Mouse (Mus musculus) liver, embryonic 16.5 days (tissue): ENCODE measurements around the gene Thoc3. TPM values are rescaled to one million over a fixed set of nuclear protein-coding genes. Genes with fewer than 3 reads are reported as not detected.
"Not testable (repeated sequence)": the region's sequence is repeated elsewhere in the genome, so short reads cannot be mapped to it uniquely, and the experiment has no call there.

Experiments
- ATAC-seq: fragments of 200-750 bp; cut with Nextera tagmentation; 2 replicates; pipeline ENCODE4 v1.8.0; 2017; ENCODE audit warnings: low read depth, mild to moderate bottlenecking, moderate number of reproducible peaks, moderate library complexity
- H3K27ac ChIP-seq: fragments of 300-500 bp; sonication (generic); 2 replicates; pipeline ENCODE4 v1.5.1; 2014; ENCODE audit warnings: mild to moderate bottlenecking, low read length
- H3K27me3 ChIP-seq: fragments of 300-500 bp; sonication (generic); 2 replicates; pipeline ENCODE4 v1.6.1; 2014; ENCODE audit warnings: low read depth, low read length, mixed read lengths; ENCODE audit not compliant: control insufficient read depth, insufficient read depth
- H3K36me3 ChIP-seq: fragments of 300-500 bp; sonication (generic); 2 replicates; pipeline ENCODE4 v1.6.1; 2014; ENCODE audit warnings: mild to moderate bottlenecking; ENCODE audit not compliant: control insufficient read depth, insufficient read depth
- H3K4me1 ChIP-seq: fragments of 300-500 bp; sonication (generic); 2 replicates; pipeline ENCODE4 v1.6.1; 2014; ENCODE audit warnings: low read depth, low read length, mixed read lengths; ENCODE audit not compliant: control insufficient read depth
- H3K4me2 ChIP-seq: fragments of 300-500 bp; sonication (generic); 2 replicates; pipeline ENCODE4 v1.6.1; 2014; ENCODE audit warnings: low read depth, low read length, mixed read lengths
- H3K4me3 ChIP-seq: fragments of 300-500 bp; sonication (generic); 2 replicates; pipeline ENCODE4 v1.5.1; 2014; ENCODE audit warnings: low read depth, mild to moderate bottlenecking, low read length
- H3K9ac ChIP-seq: fragments of 300-500 bp; sonication (generic); 2 replicates; pipeline ENCODE4 v1.6.1; 2014; ENCODE audit warnings: low read depth, low read length
- H3K9me3 ChIP-seq: fragments of 300-500 bp; sonication (generic); replicated peaks from 2 replicates; pipeline ENCODE4 v1.6.1; 2016; ENCODE audit warnings: low read length; ENCODE audit not compliant: control insufficient read depth
- WGBS: fragments of 180-500 bp; shearing (Covaris S2); extraction: QIAGEN DNeasy Blood & Tissue Kit; methylation state at CpG from one replicate; pipeline ENCODE4 v1.1.7; 2014; ENCODE audit not compliant: insufficient replicate concordance; 5-methylcytosine and 5-hydroxymethylcytosine counted together
- polyA plus RNA-seq: library from polyadenylated mRNA; unstranded; fragments of >200 nt; fragmentation: Nextera tagmentation; extraction: Ambion mirVana; gene quantifications from 2 replicates; pipeline ENCODE4 v1.2.1, GENCODE M21; 2015

Gene Thoc3
- 33.4 and 37.6 TPM in 2 replicates for polyA plus RNA-seq

DNA sequence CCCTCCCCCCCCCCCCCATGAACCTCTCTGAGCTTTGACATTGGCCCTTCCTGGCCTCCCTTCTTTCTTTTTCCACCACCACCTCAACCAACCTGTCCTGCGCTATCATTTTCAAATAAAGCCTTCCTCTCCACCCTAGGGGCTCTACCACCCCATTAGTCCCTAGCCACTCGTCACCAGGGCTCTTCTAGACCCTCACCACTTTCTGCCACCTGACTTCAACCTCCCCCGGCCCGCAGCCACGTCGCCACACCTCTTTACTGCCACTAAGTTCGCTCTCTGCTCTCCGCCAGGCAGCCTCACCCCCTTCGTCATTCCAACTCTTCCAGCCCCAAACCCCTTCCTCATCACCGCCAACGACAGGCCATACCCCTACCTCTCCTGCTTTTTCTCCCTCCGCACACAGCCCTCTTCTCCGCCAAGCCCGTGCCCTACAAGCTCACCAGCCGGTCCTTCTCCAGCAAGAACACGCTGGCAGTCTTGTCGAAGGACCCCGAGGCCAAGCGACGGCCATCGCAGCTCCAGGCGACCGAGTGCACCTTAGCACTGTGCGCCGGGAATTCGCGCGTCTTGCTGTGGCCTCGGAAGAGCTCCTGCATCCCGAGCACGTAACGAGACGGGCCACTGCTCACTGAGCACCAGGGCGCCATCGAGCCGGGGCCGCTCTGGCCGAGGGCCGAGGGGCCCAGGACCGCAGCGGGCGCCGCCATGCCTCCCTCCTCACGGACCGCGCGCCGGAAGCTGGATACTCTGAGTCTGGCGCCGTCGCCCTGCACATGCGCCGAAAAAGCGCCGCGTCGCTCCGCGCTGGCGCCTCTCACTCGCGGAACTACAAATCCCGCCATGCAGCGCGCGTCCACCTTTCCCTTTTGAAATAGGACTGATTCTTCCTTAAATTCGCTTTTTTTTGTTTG, at the start of gene Thoc3:
Gene Thoc3 (minus strand): TSS at position 752 of the 914 bp plus-strand sequence.
- ATAC-seq = peak; percentile 98
- under 1% methylated on average over 66 of the region's 67 CpGs for WGBS
- Histone ChIP-seq H3K27ac (no peak within 1 kb of the TSS; the same call in 1 of the 2 replicates), H3K4me1 (peaks cover 11% of the 10 kb centered on the region), H3K36me3 (peaks cover 36% of the 10 kb centered on the region), H3K27me3 (no peaks in the 10 kb centered on the region), H3K9ac (peak within 1 kb of the TSS; percentile 85), H3K4me3 (peak within 1 kb of the TSS; percentile 76), H3K9me3 (no peaks in the 10 kb centered on the region), H3K4me2 (peak within 1 kb of the TSS; percentile 91)

DNA sequence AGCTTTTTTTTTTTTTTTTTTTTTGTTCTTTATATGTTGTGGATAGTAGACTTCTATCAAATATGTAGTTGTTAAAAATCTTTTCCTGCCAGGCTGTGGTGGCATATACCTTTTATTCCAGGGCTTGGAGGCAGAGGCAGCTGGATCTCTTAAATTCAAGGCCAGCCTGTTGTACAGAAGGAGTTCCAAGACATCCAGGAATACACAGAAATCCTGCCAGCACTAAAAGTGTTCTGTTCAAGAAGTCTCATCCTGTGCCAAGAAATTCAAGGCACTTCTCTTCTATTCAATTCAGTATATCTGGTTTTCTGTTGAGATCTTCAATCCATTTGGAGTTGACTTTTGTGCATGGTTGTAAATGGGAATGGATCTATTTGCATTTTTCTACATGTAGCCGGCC, 37.3 kb upstream of the Thoc3 start:
- Histone ChIP-seq H3K9me3 (no peaks in the 10 kb centered on the region), H3K27me3 (peaks cover 7% of the 10 kb centered on the region), H3K27ac (no peak overlapping the region), H3K36me3 (no peaks in the 10 kb centered on the region), H3K4me3 (no peak overlapping the region), H3K4me1 (peaks cover 19% of the 10 kb centered on the region), H3K9ac (no peak overlapping the region), H3K4me2 (no peak overlapping the region)
- no peak for ATAC-seq
- 68% methylated on average over 1 of the region's 1 CpGs for WGBS

DNA sequence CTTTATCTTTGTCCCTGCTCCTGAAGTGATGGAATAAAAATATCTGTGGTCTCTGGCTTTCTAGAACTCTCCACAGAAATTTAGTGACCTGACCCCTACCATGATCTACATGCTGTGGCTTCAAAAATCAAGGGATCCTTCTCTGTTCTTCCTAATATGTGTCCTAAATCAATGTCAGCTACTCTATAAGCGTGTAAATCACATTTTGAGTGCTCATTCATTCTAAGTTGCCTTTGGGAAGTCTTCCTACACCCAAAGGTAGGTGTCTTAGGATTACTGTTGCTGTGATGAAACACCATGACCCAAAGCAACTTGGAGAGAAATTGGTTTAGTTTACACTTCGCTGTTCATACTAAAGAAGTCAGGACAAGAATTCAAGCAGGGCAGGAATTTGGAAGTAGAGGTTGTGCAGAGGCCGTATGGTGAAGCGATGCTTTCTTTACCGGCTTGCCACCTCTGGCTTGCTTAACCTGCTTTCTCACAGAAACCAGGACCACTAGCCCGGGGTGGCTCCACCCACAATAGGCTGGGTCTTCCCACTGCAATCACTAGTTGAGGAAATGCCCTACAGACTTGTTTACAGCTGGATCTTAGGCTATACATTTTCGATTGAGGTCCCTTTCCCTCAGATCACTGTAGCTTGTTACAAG, 36.1 kb upstream of the Thoc3 start:
- ATAC-seq = no peak
- H3K36me3 ChIP-seq = no peaks in the 10 kb centered on the region
- H3K27me3 ChIP-seq = peaks cover 7% of the 10 kb centered on the region
- peak overlapping the region; percentile 69 for H3K4me3 ChIP-seq
- peak overlapping the region; percentile 76 for H3K9ac ChIP-seq
- peak overlapping the region; percentile 100 for H3K4me2 ChIP-seq
- no peaks in the 10 kb centered on the region for H3K9me3 ChIP-seq
- H3K4me1 ChIP-seq = peaks cover 20% of the 10 kb centered on the region
- no peak overlapping the region for H3K27ac ChIP-seq
- whole genome bisulfite sequencing = 40% methylated on average over 7 of the region's 7 CpGs

DNA sequence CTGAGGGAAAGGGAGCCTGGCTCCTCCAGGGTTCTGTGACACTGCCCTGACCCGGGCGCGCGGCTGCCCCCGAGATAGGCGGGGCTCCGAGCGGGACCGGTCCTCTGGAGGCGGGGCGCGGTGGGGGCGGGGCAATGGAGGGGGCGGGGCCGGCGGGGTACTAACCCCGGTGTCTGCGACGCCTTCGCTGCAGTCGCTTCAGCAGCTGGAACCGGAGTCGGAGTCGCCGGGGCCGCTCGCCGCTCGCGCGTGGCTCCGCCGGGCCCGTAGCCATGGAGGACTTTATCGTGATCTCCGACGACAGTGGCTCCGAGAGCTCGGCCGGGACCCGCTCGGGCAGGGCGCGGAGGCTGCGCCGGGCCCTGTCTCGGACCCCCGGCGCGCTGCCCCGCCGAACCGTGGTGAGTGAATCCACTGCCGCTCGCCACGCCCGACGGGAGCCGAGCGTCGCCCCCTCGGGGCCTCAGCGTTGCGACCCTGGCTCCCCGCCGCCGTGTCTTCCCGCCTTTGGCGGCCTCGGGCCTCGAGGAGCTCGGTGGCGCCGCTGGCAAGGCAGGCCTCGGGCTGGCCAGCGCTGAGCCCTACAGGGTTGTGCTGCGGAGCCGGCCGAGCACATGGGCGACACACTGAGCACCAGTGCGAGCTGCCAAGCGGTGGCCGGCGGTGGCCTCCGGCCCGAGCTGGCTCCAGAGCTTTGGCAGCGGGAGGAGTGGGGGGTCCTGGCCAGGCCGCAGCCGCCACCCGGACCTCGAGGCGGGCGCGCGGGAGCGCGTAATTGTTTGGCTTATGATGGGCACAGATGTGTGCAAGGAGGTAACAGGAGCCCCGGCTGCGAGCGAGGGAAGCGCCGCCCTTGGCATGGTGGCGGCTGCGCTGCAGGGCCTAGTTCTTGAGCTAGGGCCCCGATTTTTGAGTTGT, 35.2 kb upstream of the Thoc3 start, which contains the start of gene Simc1:
Gene Simc1 (plus strand): TSS at position 176 of the 918 bp plus-strand sequence.
- peaks cover 20% of the 10 kb centered on the region for H3K4me1 ChIP-seq
- peak within 1 kb of the TSS; percentile 30; the same call in 1 of the 2 replicates for H3K27ac ChIP-seq
- peak within 1 kb of the TSS; percentile 100 for H3K4me2 ChIP-seq
- H3K4me3 ChIP-seq = peak within 1 kb of the TSS; percentile 69
- under 1% methylated on average over 104 of the region's 105 CpGs for WGBS
- H3K36me3 ChIP-seq = no peaks in the 10 kb centered on the region
- H3K27me3 ChIP-seq = peaks cover 7% of the 10 kb centered on the region
- no peaks in the 10 kb centered on the region for H3K9me3 ChIP-seq
- H3K9ac ChIP-seq = peak within 1 kb of the TSS; percentile 76
- ATAC-seq = peak; percentile 93

DNA sequence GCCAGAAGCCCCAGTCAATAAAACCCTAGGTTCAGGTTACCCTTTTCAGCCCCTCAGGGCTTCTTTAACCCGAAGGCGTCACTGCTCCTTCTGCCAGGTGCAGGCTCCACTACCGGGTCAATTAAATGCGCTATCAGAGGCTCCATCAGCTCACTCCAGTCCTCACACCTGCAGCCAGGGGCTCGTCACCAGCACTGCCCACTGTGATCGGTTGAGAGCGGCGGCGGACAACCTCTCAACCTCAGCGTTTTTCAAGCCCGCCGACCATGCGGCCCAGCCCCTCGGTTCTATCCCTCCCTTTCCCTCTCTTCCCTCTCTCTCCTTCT, 34.6 kb upstream of the Thoc3 start:
- Histone ChIP-seq H3K9ac (peak overlapping the region; percentile 64), H3K27ac (no peak overlapping the region), H3K4me1 (peaks cover 20% of the 10 kb centered on the region), H3K9me3 (no peaks in the 10 kb centered on the region), H3K4me3 (peak overlapping the region; percentile 69), H3K4me2 (peak overlapping the region; percentile 100), H3K36me3 (no peaks in the 10 kb centered on the region), H3K27me3 (peaks cover 7% of the 10 kb centered on the region)
- WGBS = 2% methylated on average over 14 of the region's 14 CpGs
- ATAC-seq = peak; percentile 10; the same call in 1 of the 2 replicates

DNA sequence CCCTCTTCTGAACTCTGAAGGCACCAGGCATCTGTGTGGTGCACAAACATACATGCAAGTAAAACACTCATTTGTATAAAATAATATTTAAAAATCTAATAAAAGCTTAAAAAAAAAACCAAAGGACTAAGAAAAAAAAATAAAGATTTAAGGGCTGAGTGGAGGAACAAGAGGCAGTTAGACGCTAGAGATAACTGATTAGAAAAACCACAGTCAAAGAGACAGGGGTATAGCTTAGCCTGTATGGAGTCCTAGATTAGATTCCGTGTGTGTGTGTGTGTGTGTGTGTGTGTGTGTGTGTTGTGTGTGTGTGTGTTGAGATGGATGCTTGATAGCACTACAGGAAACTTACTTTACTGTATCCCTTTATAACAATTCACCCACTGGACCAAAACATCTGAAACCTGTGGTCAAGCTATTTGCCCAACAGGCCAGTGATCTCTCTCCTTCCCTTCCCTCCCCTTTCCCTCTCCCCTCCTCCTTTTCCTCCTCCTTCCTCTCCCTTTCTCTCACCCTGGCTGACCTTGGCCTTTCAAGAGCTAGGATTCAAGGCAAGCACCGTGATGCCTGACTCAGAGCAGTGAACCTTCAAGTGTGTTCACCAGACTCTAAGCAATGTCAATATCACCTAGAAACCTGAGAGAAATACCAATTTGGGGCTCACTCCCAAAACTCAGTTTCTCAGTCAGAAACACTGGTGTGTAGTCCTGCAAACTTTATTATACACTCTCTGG, 33.5 kb upstream of the Thoc3 start:
- Histone ChIP-seq H3K4me2 (no peak overlapping the region), H3K27me3 (peaks cover 7% of the 10 kb centered on the region), H3K27ac (no peak overlapping the region), H3K9ac (no peak overlapping the region), H3K36me3 (no peaks in the 10 kb centered on the region), H3K9me3 (no peaks in the 10 kb centered on the region), H3K4me1 (peaks cover 20% of the 10 kb centered on the region), H3K4me3 (no peak overlapping the region)
- 15% methylated on average over 3 of the region's 3 CpGs for WGBS
- ATAC-seq = no peak

DNA sequence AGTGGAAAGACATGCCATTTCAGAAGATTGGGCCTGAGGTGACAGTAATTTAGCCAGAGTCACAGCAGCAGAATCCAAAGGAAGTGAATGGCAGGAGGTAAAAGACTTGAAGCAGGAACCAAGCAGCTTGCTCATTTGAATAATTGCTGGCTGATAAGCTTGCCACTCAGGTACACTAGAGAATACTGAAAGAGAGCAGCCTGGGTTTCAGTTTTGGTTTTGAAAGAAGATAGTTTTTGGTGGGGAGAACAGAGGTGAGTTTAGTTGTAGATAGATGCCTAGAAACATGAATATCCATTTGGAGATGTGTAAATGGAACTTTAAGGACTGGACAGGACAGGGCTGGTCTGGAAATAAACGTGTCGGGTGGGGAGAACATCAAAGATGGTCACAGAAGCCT, 32.7 kb upstream of the Thoc3 start:
- H3K27me3 ChIP-seq = peaks cover 7% of the 10 kb centered on the region
- no peak overlapping the region for H3K9ac ChIP-seq
- whole genome bisulfite sequencing = 68% methylated on average over 2 of the region's 2 CpGs
- ATAC-seq = no peak
- H3K9me3 ChIP-seq = no peaks in the 10 kb centered on the region
- H3K4me2 ChIP-seq = no peak overlapping the region
- H3K4me3 ChIP-seq = no peak overlapping the region
- peaks cover 20% of the 10 kb centered on the region for H3K4me1 ChIP-seq
- H3K27ac ChIP-seq = no peak overlapping the region
- H3K36me3 ChIP-seq = no peaks in the 10 kb centered on the region

DNA sequence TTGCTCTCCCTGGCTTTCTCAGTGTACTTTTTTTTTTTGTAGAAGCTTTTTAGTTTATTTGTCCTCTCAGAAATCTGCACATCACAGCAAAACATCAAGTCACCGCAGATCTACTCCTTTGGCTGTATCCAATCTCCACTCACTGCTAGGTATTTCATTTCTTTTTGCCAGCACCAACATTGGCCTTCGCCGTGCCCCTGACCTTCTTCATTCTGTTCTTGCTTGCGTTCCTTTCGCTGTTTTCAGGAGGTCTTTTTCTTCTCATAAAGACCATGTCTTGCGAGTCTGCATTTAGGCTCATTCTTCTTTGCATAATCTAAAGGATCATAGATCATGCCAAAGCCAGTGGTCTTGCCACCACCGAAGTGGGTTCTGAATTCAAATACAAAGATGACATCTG, 30.9 kb upstream of the Thoc3 start:
- WGBS = 70% methylated on average over 7 of the region's 7 CpGs
- ATAC-seq, H3K27me3 ChIP-seq, H3K4me3 ChIP-seq, H3K36me3 ChIP-seq, H3K9me3 ChIP-seq, H3K9ac ChIP-seq, H3K27ac ChIP-seq, H3K4me2 ChIP-seq: not testable (repeated sequence)
- peaks cover 15% of the 10 kb centered on the region for H3K4me1 ChIP-seq
